Mouse (Mus musculus): ENCODE results near the gene Zbtb18. TPM values are rescaled to one million over a fixed set of nuclear protein-coding genes. Genes with fewer than 3 reads are reported as not detected.
A peak's percentile ranks its signal among the peaks of the same experiment; 100 is the strongest.

Zbtb18 gene
- polyA plus RNA-seq, 1 experiment from 2014 or later = 2.5 TPM

DNA sequence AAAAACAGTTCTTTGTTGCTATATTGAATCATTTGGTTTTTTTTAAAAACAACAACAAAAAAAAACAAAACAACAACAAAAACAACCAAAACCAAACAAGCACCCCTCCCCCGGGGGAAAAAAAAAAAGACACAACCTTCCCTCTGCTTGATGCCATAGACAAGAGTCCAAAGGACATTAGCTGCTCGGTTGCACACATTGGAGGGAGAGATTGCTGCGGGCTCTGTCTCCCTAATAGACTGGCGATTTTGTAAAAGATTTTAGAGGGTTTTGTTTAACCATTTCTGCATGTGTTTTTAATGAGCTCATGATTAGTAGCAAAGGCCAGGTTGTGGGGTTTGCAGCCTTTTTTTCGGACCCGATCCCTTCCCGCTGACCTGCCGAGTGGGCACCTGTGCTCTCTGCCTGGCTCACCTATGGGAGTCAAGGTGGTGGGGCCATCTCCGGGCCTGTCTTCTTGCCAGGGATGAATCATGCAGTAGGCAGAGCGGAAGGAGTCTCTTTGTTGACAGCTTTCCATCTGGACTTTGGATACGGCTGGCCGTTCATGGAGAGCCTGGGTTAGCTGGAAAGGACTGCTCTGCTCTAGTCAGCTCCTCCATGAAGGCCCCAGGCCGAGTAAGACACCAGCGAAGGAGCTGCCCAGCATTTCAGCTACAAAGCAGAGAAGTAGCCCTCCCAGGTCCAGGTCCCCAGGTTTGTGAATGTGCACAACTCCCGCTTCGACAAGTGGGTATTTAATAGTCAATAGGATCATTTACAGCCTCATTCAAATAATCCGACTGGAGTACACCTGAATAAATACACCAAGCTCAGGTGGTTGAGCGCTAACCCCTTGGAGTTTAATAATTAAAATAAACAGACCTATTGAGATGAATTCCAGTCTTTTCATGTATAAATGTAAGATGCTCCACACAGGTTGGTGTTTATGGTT is 16.6 kb downstream of the Zbtb18 start:
- 50% methylated on average over 18 of the region's 18 CpGs for WGBS
- peaks cover 6% of the 10 kb centered on the region for H3K4me1 ChIP-seq

DNA sequence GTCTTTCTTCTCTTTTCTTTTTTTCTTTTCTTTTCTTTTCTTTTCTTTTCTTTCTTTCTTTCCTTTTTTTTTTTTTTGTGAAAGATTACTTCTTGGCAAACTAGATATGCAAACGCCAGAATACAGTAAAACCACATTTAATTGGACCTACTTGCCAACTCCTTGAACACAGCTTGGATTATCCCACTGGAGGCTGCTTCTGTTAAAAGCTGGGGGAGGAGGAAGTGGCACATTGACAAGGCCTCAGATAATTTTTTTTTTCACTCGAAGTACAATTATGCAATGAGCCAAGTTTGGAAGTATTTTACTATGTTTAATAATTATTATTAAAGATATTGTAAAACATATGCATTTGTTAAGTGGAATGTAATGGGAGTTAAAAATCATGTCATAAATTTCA is 17.4 kb downstream of the Zbtb18 start:
- 60% methylated on average over 2 of the region's 2 CpGs for WGBS
- Histone ChIP-seq H3K9ac (no peak overlapping the region), H3K4me2 (no peak overlapping the region), H3K27me3 (peaks cover 14% of the 10 kb centered on the region), H3K4me1 (peaks cover 6% of the 10 kb centered on the region), H3K36me3 (no peaks in the 10 kb centered on the region), H3K4me3 (no peak overlapping the region), H3K9me3 (no peaks in the 10 kb centered on the region), H3K27ac (no peak overlapping the region)
- no peak for ATAC-seq (ENCODE audit: insufficient number of reproducible peaks, insufficient read depth, low FRiP score, low TSS enrichment, low read depth)

More for the DNA sequence above, 16.6 kb downstream of the Zbtb18 start:
- H3K27ac ChIP-seq = no peak overlapping the region
- peaks cover 17% of the 10 kb centered on the region for H3K27me3 ChIP-seq
- H3K9ac ChIP-seq = no peak overlapping the region
- no peak overlapping the region for H3K4me2 ChIP-seq
- no peaks in the 10 kb centered on the region for H3K36me3 ChIP-seq
- no peak overlapping the region for H3K4me3 ChIP-seq
- no peaks in the 10 kb centered on the region for H3K9me3 ChIP-seq
- ATAC-seq (ENCODE audit: insufficient number of reproducible peaks, insufficient read depth, low FRiP score, low TSS enrichment, low read depth) = no peak

DNA sequence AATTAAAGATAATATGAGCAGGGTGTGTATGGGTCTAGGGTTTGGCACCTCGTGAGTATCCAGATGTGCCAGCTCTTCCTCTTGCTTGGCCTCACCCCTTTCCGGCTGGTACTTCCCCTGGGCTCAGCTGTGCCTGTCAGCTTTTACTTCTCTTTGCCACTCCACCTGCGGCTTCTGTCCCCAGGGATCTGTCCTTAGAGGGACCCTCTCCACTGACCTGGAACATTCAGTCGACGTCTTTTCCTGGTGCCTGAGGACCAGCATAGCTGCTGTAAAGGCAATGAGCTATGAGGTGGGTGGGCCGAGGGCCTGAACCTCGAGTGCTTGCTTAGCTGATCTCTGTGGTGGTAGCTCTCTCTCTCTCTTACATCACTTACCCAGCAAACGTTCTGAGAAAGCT is 25.0 kb downstream of the Zbtb18 start:
- ATAC-seq (ENCODE audit: insufficient number of reproducible peaks, insufficient read depth, low FRiP score, low TSS enrichment, low read depth) = no peak
- Histone ChIP-seq H3K36me3 (no peaks in the 10 kb centered on the region), H3K27ac (no peak overlapping the region), H3K9me3 (no peaks in the 10 kb centered on the region), H3K27me3 (no peaks in the 10 kb centered on the region), H3K4me3 (no peak overlapping the region), H3K4me1 (no peaks in the 10 kb centered on the region), H3K9ac (no peak overlapping the region), H3K4me2 (no peak overlapping the region)
- WGBS = 63% methylated on average over 8 of the region's 8 CpGs

DNA sequence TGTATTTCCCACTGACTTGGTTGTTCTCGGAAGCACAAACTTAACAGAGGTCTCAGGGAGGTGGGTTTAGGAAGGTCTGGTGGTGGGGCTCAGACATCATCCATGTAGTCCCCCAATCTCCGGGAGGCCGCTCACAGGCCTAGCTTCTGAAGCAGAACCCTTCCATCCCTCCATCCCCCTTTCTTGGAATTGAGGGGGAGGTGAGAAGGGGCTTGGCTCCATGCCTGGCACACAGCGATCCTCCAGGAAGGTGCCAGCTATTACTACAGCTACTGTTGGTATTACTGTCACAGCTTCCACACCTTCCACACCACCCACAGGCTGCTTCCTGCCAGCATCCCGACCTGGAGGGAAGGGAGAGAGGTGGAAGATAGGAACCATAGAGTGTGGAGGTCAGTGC is 26.3 kb downstream of the Zbtb18 start:
- no peak overlapping the region for H3K9ac ChIP-seq
- H3K27ac ChIP-seq = no peak overlapping the region
- no peaks in the 10 kb centered on the region for H3K36me3 ChIP-seq
- no peaks in the 10 kb centered on the region for H3K4me1 ChIP-seq
- WGBS = 86% methylated on average over 5 of the region's 5 CpGs
- H3K27me3 ChIP-seq = no peaks in the 10 kb centered on the region
- no peaks in the 10 kb centered on the region for H3K9me3 ChIP-seq
- H3K4me2 ChIP-seq = no peak overlapping the region
- H3K4me3 ChIP-seq = no peak overlapping the region
- no peak for ATAC-seq (ENCODE audit: insufficient number of reproducible peaks, insufficient read depth, low FRiP score, low TSS enrichment, low read depth)

DNA sequence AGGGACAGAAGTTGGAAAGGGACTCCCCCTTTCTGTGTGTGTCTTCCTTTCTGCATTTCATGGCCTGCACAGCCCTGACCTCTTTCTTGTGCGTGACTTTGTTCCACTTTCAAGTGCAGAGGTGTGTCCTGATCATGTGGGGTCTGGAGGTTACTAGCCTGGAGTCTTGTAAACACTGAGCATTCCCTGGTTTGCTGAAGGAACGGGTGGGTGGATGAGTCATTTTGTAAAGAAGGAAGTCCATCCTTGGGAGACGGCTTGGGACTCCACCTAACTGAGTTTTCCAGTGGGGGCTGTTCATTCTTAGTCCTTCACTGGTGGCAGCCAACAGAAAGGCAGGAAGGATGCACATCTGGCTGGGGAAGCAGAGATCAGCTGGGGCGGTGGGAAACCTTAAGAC is 27.9 kb downstream of the Zbtb18 start:
- H3K9ac ChIP-seq = no peak overlapping the region
- no peaks in the 10 kb centered on the region for H3K9me3 ChIP-seq
- H3K27me3 ChIP-seq = no peaks in the 10 kb centered on the region
- no peak overlapping the region for H3K4me2 ChIP-seq
- ATAC-seq (ENCODE audit: insufficient number of reproducible peaks, insufficient read depth, low FRiP score, low TSS enrichment, low read depth) = no peak
- WGBS = 73% methylated on average over 4 of the region's 4 CpGs
- no peaks in the 10 kb centered on the region for H3K4me1 ChIP-seq
- no peak overlapping the region for H3K4me3 ChIP-seq
- no peaks in the 10 kb centered on the region for H3K36me3 ChIP-seq
- no peak overlapping the region for H3K27ac ChIP-seq

DNA sequence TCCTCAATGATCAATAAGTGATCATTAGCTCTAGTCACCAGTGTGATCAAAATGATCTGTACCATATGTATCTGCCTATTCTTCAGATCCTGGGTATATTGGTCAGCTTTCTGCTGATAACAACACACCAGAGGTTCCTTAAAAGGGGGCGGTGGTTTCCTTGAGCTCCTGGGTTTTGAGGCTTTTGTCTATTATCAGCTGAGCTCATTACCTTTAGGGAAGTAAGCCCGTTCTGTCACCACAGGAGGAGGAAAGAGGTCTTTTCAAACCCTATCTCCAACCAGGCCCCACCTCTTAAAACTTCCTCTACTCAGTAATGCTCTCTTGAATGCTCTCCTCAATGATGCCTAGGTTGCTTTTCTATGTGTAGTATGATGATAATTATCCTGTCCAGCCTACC is 28.8 kb downstream of the Zbtb18 start:
- H3K9me3 ChIP-seq = no peaks in the 10 kb centered on the region
- no peak overlapping the region for H3K4me3 ChIP-seq
- no peaks in the 10 kb centered on the region for H3K36me3 ChIP-seq
- no peak overlapping the region for H3K4me2 ChIP-seq
- H3K4me1 ChIP-seq = no peaks in the 10 kb centered on the region
- no peaks in the 10 kb centered on the region for H3K27me3 ChIP-seq
- ATAC-seq (ENCODE audit: insufficient number of reproducible peaks, insufficient read depth, low FRiP score, low TSS enrichment, low read depth) = no peak
- 67% methylated on average over 2 of the region's 2 CpGs for WGBS
- no peak overlapping the region for H3K9ac ChIP-seq
- no peak overlapping the region for H3K27ac ChIP-seq

DNA sequence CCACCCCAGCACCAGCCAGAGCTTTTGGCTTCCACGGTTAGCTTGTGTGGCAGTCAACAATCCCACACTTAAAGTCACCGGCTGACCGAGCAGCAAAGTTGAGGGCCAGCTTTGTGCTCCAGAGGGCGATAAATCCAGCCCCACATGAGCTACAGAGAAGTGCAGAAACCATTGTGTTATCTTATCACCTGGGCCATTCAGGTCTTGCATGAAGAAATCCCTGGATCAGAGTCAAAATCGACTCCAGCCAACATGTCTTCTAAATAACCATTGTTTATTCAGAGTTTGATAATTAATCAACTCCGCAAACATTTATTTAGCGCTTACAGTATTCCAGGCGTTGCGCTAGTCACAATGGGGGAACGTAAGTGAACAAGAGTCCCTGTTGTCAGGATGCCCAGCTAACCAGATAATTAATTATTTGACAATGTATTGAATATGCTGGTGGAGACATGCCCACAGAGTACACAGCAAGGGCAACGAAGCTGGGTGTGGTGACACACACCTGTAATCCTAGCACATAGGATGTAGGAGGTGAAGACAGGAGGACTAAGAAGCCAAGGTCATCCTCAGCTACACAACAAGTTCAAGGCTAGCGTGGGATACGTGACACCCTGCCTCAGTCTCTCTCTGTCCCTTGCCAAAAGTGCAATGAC is 33.5 kb downstream of the Zbtb18 start:
- Histone ChIP-seq H3K27me3 (no peaks in the 10 kb centered on the region), H3K9me3 (no peaks in the 10 kb centered on the region), H3K36me3 (no peaks in the 10 kb centered on the region), H3K4me1 (no peaks in the 10 kb centered on the region), H3K4me3 (no peak overlapping the region), H3K27ac (no peak overlapping the region), H3K4me2 (no peak overlapping the region), H3K9ac (no peak overlapping the region)
- ATAC-seq (ENCODE audit: insufficient number of reproducible peaks, insufficient read depth, low FRiP score, low TSS enrichment, low read depth) = no peak
- WGBS = 86% methylated on average over 13 of the region's 13 CpGs

DNA sequence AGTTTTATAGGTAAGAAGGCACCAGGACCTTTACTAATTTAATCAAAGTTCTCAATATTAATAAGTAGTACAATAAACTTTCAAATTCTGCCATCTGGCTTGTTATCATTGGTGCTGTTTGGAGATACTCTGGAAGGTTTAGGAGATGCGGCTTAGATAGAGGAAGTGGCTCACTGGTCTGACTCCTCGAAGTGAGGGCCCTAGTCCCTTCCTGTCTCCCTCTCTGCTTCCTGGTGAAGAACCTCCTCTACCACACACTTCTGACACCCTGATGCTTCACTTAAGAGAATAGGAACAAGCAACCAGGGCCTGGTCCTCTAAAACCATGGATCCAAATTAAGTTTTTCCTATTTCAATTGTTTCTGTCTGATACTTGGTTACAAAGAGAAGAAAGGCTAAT is 36.4 kb downstream of the Zbtb18 start:
- H3K9ac ChIP-seq = no peak overlapping the region
- no peak overlapping the region for H3K27ac ChIP-seq
- no peak overlapping the region for H3K4me3 ChIP-seq
- 77% methylated on average over 2 of the region's 2 CpGs for WGBS
- H3K36me3 ChIP-seq = no peaks in the 10 kb centered on the region
- H3K27me3 ChIP-seq = no peaks in the 10 kb centered on the region
- no peaks in the 10 kb centered on the region for H3K9me3 ChIP-seq
- no peak for ATAC-seq (ENCODE audit: insufficient number of reproducible peaks, insufficient read depth, low FRiP score, low TSS enrichment, low read depth)
- H3K4me1 ChIP-seq = no peaks in the 10 kb centered on the region
- H3K4me2 ChIP-seq = no peak overlapping the region

DNA sequence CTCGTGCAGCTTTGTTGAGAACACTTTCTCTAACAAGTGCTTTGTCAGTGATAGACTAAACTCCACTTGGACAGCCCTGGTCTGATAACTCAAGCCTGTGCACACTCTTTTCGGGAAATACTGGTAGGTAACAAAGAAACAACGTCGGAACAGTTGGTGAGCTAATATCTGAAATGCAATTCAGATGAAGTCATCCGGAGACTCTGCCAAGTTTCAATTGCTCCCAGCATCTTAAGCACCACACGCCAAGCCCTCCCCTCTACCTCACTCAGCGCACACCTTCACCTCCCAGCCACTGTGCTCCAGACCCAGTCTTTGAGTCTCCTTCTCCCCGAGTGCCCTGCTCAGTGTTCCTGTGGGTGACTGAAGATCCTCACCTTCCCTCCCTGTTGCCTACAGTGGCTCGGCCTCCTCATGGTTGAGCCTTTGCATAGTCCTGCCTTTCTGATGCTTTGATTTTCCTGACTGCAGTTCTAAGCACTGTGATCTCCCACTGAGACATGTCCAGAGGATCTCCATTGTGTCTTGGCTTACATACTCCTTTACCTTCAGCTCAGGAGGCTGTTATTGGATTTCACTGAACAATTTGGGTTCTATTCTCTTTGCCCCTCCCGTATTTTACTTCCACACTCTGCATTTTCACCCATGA is 37.3 kb downstream of the Zbtb18 start:
- WGBS = 57% methylated on average over 10 of the region's 10 CpGs
- no peaks in the 10 kb centered on the region for H3K36me3 ChIP-seq
- no peak overlapping the region for H3K9ac ChIP-seq
- no peak overlapping the region for H3K4me3 ChIP-seq
- H3K27ac ChIP-seq = 0 out of 2 replicates have a peak overlapping the region, but pooled peaks have one; percentile 23
- 0 out of 2 replicates have a peak, but pooled peaks cover 2% of the 10 kb centered on the region for H3K4me1 ChIP-seq
- H3K27me3 ChIP-seq = no peaks in the 10 kb centered on the region
- no peak for ATAC-seq (ENCODE audit: insufficient number of reproducible peaks, insufficient read depth, low FRiP score, low TSS enrichment, low read depth)
- no peak overlapping the region for H3K4me2 ChIP-seq
- no peaks in the 10 kb centered on the region for H3K9me3 ChIP-seq

DNA sequence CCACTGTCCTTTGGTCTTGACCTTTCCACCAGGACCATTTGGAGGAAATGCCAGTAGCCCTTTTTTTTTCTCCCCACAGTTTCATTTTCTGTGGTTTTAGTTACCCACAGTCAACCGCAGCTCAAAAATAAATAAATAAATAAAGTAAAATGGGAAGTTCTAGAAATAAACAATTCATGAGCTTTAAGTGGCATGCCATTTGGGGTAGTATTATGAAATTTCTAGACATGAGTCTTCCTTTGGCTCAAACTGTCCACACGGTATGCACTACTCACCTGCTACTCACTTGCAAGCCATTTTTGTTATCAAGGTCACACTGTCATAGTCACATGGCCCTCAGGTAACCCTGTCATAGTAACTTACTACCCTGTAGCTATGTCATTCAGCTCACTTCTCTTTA is 41.5 kb downstream of the Zbtb18 start:
- 0 out of 2 replicates have a peak, but pooled peaks cover 6% of the 10 kb centered on the region for H3K4me1 ChIP-seq
- H3K27me3 ChIP-seq = no peaks in the 10 kb centered on the region
- H3K9ac ChIP-seq = no peak overlapping the region
- no peaks in the 10 kb centered on the region for H3K36me3 ChIP-seq
- H3K27ac ChIP-seq = no peak overlapping the region
- no peak for ATAC-seq (ENCODE audit: insufficient number of reproducible peaks, insufficient read depth, low FRiP score, low TSS enrichment, low read depth)
- no peaks in the 10 kb centered on the region for H3K9me3 ChIP-seq
- no peak overlapping the region for H3K4me3 ChIP-seq
- 91% methylated on average over 2 of the region's 2 CpGs for WGBS
- no peak overlapping the region for H3K4me2 ChIP-seq

DNA sequence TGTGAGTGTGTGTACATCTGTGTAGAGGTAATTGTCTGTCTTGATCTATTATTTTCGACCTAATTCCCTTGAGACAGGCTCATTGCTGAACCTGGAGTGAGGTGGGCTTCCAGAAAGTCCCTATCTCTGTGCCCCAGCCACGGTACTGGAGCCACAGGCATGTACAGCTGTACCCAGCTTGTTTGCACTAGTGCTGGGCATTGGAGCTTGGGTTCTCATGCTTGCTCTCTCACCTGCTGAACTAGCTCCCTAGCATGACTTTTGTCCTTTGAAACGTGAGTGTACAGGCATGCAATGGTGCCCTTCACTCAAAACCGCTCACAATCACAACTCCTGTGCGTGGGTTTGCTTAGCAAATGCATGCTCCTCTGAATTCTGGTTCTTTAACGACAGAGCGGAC is 42.1 kb downstream of the Zbtb18 start:
- Histone ChIP-seq H3K9me3 (no peaks in the 10 kb centered on the region), H3K27me3 (no peaks in the 10 kb centered on the region), H3K4me2 (no peak overlapping the region), H3K9ac (no peak overlapping the region), H3K27ac (no peak overlapping the region), H3K4me3 (no peak overlapping the region), H3K36me3 (no peaks in the 10 kb centered on the region), H3K4me1 (0 out of 2 replicates have a peak, but pooled peaks cover 6% of the 10 kb centered on the region)
- 70% methylated on average over 7 of the region's 7 CpGs for WGBS
- no peak for ATAC-seq (ENCODE audit: insufficient number of reproducible peaks, insufficient read depth, low FRiP score, low TSS enrichment, low read depth)
